Mouse (Mus musculus) forelimb bud, embryonic 11.5 days (tissue): ENCODE data around the gene Astn2.
"Not testable (repeated sequence)": the region's sequence is repeated elsewhere in the genome, so short reads cannot be mapped to it uniquely, and the experiment has no call there.

Experiments used
- DNase-seq: peaks from one replicate; pipeline ENCODE4 v3.0.0-alpha.2; 2012; ENCODE audit warnings: low read depth, low spot score

The Astn2 gene

GRCm38 (mm10) chr4:65758875-65759201 lies 645.6 kb downstream of the Astn2 start:
- no peak for DNase-seq

- DNase-seq: no peak
Measured at GRCm38 (mm10) chr4:65758174-65758874, 646.1 kb downstream of the Astn2 start.

- DNase-seq: no peak
Measured at GRCm38 (mm10) chr4:65752941-65753340, 651.5 kb downstream of the Astn2 start.

- no peak for DNase-seq
Measured at GRCm38 (mm10) chr4:65744788-65745187, 659.6 kb downstream of the Astn2 start.

- no peak for DNase-seq
Measured at GRCm38 (mm10) chr4:65744088-65744610, 660.3 kb downstream of the Astn2 start.

- no peak for DNase-seq
Measured at GRCm38 (mm10) chr4:65743160-65743691, 661.2 kb downstream of the Astn2 start.

- no peak for DNase-seq
Measured at GRCm38 (mm10) chr4:65724414-65724813, 680.0 kb downstream of the Astn2 start.

- DNase-seq: no peak
Measured at GRCm38 (mm10) chr4:65719610-65720009, 684.8 kb downstream of the Astn2 start.

GRCm38 (mm10) chr4:65717899-65718298 lies 686.5 kb downstream of the Astn2 start:
- no peak for DNase-seq

GRCm38 (mm10) chr4:65716086-65716485 lies 688.3 kb downstream of the Astn2 start:
- DNase-seq: no peak

- no peak for DNase-seq
Measured at GRCm38 (mm10) chr4:65711678-65712077, 692.7 kb downstream of the Astn2 start.

GRCm38 (mm10) chr4:65710623-65711022 lies 693.8 kb downstream of the Astn2 start:
- DNase-seq: no peak

- DNase-seq: no peak
Measured at GRCm38 (mm10) chr4:65701848-65702247, 702.6 kb downstream of the Astn2 start.

- no peak for DNase-seq
Measured at GRCm38 (mm10) chr4:65699743-65700361, 704.6 kb downstream of the Astn2 start.

- DNase-seq: no peak
Measured at GRCm38 (mm10) chr4:65695241-65695640, 709.2 kb downstream of the Astn2 start.

- DNase-seq: no peak
Measured at GRCm38 (mm10) chr4:65694011-65694410, 710.4 kb downstream of the Astn2 start.

GRCm38 (mm10) chr4:65687006-65687723 lies 717.2 kb downstream of the Astn2 start:
- no peak for DNase-seq

GRCm38 (mm10) chr4:65686258-65687005 lies 718.0 kb downstream of the Astn2 start:
- DNase-seq: no peak

- DNase-seq: no peak
Measured at GRCm38 (mm10) chr4:65684401-65684800, 720.0 kb downstream of the Astn2 start.

GRCm38 (mm10) chr4:65679786-65680185 lies 724.6 kb downstream of the Astn2 start:
- DNase-seq: not testable (repeated sequence)

GRCm38 (mm10) chr4:65678929-65679328 lies 725.5 kb downstream of the Astn2 start:
- DNase-seq: no peak

GRCm38 (mm10) chr4:65678495-65678894 lies 725.9 kb downstream of the Astn2 start:
- DNase-seq: no peak
